Mouse (Mus musculus) CH12.LX (cell line): Measurements from ENCODE around the gene Dscaml1.

ENCODE experiments used
- CTCF ChIP-seq, 2 experiments: IDR thresholded peaks in 1 of 2; conservative IDR thresholded peaks in 1 of 2; 2 replicates each; pipeline ENCODE4 v1.5.1; 2011 to 2012; ENCODE audit warnings: low read depth in 2 of 2, low read length in 2 of 2, improper control_type of control experiment in 1 of 2, inconsistent platforms in 1 of 2, mild to moderate bottlenecking in 1 of 2, moderate library complexity in 1 of 2
- EP300 ChIP-seq: IDR thresholded peaks from 2 replicates; pipeline ENCODE4 v1.6.1; 2011; ENCODE audit warnings: low read length, improper control_type of control experiment
- MAFK ChIP-seq: IDR thresholded peaks from 2 replicates; pipeline ENCODE4 v1.6.1; 2011; ENCODE audit warnings: low read length, improper control_type of control experiment; ENCODE audit not compliant: insufficient replicate concordance
- MAZ ChIP-seq: IDR thresholded peaks from 2 replicates; pipeline ENCODE4 v1.6.1; 2012; ENCODE audit warnings: low read depth, mild to moderate bottlenecking, inconsistent platforms, low read length, improper control_type of control experiment, moderate library complexity
- MXI1 ChIP-seq: IDR thresholded peaks from 2 replicates; pipeline ENCODE4 v1.6.1; 2011; ENCODE audit warnings: mild to moderate bottlenecking, low read depth, low read length, improper control_type of control experiment
- RAD21 ChIP-seq: IDR thresholded peaks from 2 replicates; pipeline ENCODE4 v1.6.1; 2011; ENCODE audit warnings: low read depth, mild to moderate bottlenecking, low read length, improper control_type of control experiment, moderate library complexity
- USF1 ChIP-seq: IDR thresholded peaks from 2 replicates; pipeline ENCODE4 v1.6.1; 2014; ENCODE audit warnings: low read depth, mild to moderate bottlenecking, inconsistent platforms, low read length, improper control_type of control experiment
- ZC3H11A ChIP-seq: IDR thresholded peaks from 2 replicates; pipeline ENCODE4 v1.6.1; 2012; ENCODE audit warnings: low read depth, mild to moderate bottlenecking, inconsistent platforms, low read length, improper control_type of control experiment

- no peak for TF ChIP-seq ZC3H11A
- no peak for TF ChIP-seq MAZ
- TF ChIP-seq RAD21 = no peak
- TF ChIP-seq CTCF (conservative IDR thresholded peaks at IDR 0.05 in 1 of 2, IDR thresholded peaks at IDR 0.05 in 1 of 2; ENCODE audit: low read depth in 2 of 2, low read length in 2 of 2) = no peak
- no peak for TF ChIP-seq USF1
- no peak for TF ChIP-seq MAFK
- TF ChIP-seq MXI1 = no peak
- TF ChIP-seq EP300 = no peak
These were observed 171.7 kb downstream of the Dscaml1 start for GRCm38 (mm10) chr9:45598117-45598516.
